Mouse (Mus musculus) liver, embryonic 14.5 days (tissue): ENCODE measurements around the gene Agbl1.

Source experiments
- CTCF ChIP-seq: IDR thresholded peaks from 2 replicates; pipeline ENCODE4 v1.5.1; 2016; ENCODE audit warnings: antibody characterized with exemption, low read depth, control low read depth
- EP300 ChIP-seq: IDR thresholded peaks from 2 replicates; pipeline ENCODE4 v1.6.1; 2016; ENCODE audit warnings: antibody characterized with exemption, low read depth

- no peak for TF ChIP-seq CTCF
- TF ChIP-seq EP300: no peak
These were observed 331.0 kb downstream of the Agbl1 start for GRCm38 (mm10) chr7:76560564-76561258.
